Mouse (Mus musculus): ENCODE results near the gene Vsig10. TPM values are rescaled to one million over a fixed set of nuclear protein-coding genes. Genes with fewer than 3 reads are reported as not detected.
A peak's percentile ranks its signal among the peaks of the same experiment; 100 is the strongest.

Vsig10 gene
- total and polyA plus RNA-seq, 2 experiments: 1.8 to 4.5 TPM

DNA sequence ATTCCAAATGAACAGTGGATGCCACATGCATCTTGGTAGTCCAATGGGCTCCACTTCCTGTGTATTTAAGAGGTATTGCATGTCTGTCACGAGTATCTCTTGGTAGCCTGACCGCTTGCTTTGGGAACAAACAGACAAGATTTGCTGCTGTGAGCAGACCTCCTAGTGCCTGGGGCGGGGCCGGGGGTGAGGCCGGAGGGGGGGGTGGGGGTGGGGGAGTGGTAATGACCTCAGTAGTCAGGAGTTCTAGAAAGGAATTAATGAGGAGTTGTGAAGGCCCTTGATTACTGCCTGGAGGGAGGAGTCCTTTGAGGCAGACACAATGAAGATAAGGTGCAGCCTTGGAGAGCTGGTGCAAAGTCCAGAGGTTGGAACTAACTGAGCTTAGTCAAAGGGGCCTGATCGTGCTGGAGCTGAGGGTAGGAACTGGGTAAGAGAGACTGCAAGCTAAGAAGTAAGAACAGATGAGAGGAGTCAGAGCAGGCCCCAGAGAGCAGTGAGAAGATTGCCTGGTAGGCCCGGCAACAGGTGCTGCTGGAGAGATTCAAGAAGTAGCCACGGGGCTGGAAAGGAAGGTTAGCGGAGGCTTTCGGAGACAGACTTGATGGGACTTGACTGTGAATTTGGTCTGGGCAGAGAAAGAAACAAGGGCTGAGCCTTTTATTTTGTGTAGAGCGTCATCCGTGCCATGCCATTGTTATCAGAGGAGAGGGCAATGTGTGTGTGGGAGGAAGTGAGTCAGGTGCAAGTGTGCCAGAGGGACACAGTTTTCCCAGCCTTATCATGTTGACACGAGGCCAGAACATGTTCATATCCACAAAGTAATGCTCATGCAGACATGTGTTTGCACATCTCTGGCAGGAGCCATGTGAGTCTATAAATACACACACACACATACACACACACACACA is 42.0 kb downstream of the Vsig10 start:
- WGBS: 21% methylated on average over 13 of the region's 13 CpGs
- peak overlapping the region; percentile 71 for H3K9ac ChIP-seq (ENCODE audit: low read depth, low read length)

DNA sequence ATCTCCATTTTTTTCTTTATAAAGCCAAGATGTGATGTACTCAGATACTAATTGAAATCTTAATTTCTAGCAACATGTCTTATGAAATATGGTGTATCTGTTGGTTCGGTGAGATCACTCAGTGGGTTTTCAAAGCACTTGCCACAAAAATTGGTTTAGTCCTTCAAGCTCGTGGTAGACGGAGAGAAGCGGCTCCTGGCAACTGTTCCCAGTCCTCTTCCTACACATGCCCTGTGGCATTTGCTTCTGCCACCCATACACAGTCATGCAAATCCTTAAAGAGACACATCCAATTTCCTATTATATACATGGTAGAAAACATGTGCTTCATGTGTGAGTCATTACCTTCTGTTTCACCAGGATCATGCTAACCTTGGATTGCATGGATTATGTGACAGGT is 42.7 kb downstream of the Vsig10 start:
- Histone ChIP-seq H3K79me2 (ENCODE audit: control insufficient read depth, insufficient read depth, low read length) (peaks cover 35% of the 10 kb centered on the region), H3K27me3 (ENCODE audit: control insufficient read depth, insufficient read depth, low read length) (no peaks in the 10 kb centered on the region), H3K36me3 (ENCODE audit: control insufficient read depth, insufficient read depth, low read length) (0 out of 2 replicates have a peak, but pooled peaks cover 3% of the 10 kb centered on the region), H3K4me3 (ENCODE audit: insufficient read depth, low read depth, low read length) (no peak overlapping the region), H3K9ac (ENCODE audit: low read depth, low read length) (no peak overlapping the region), H3K27ac (replicated peaks; ENCODE audit: insufficient read depth, low read depth, low read length) (peak overlapping the region; percentile 43), H3K4me1 (ENCODE audit: control insufficient read depth, insufficient read depth, low read length) (peaks cover 48% of the 10 kb centered on the region)
- TF ChIP-seq CTCF (IDR thresholded peaks at IDR 0.05; ENCODE audit: low read depth, low read length): no peak
- TF ChIP-seq POLR2A (IDR thresholded peaks at IDR 0.05; ENCODE audit: extremely low read depth, insufficient read depth, low read length): no peak
- 72% methylated on average over 4 of the region's 4 CpGs for WGBS
- no peak for DNase-seq (ENCODE audit: extremely low read depth, low read depth, low spot score)

More for the DNA sequence above, 42.0 kb downstream of the Vsig10 start:
- no peaks in the 10 kb centered on the region for H3K27me3 ChIP-seq (ENCODE audit: control insufficient read depth, insufficient read depth, low read length)
- H3K36me3 ChIP-seq (ENCODE audit: control insufficient read depth, insufficient read depth, low read length): 0 out of 2 replicates have a peak, but pooled peaks cover 3% of the 10 kb centered on the region
- peaks cover 35% of the 10 kb centered on the region for H3K79me2 ChIP-seq (ENCODE audit: control insufficient read depth, insufficient read depth, low read length)
- DNase-seq (ENCODE audit: extremely low read depth, low read depth, low spot score): peak; percentile 85
- peak overlapping the region; percentile 100 for H3K27ac ChIP-seq (replicated peaks; ENCODE audit: insufficient read depth, low read depth, low read length)
- peaks cover 45% of the 10 kb centered on the region for H3K4me1 ChIP-seq (ENCODE audit: control insufficient read depth, insufficient read depth, low read length)
- H3K4me3 ChIP-seq (ENCODE audit: insufficient read depth, low read depth, low read length): peak overlapping the region; percentile 3; the same call in 1 of the 2 replicates
- TF ChIP-seq POLR2A (IDR thresholded peaks at IDR 0.05; ENCODE audit: extremely low read depth, insufficient read depth, low read length) (no peak), CTCF (IDR thresholded peaks at IDR 0.05; ENCODE audit: low read depth, low read length) (no peak)

DNA sequence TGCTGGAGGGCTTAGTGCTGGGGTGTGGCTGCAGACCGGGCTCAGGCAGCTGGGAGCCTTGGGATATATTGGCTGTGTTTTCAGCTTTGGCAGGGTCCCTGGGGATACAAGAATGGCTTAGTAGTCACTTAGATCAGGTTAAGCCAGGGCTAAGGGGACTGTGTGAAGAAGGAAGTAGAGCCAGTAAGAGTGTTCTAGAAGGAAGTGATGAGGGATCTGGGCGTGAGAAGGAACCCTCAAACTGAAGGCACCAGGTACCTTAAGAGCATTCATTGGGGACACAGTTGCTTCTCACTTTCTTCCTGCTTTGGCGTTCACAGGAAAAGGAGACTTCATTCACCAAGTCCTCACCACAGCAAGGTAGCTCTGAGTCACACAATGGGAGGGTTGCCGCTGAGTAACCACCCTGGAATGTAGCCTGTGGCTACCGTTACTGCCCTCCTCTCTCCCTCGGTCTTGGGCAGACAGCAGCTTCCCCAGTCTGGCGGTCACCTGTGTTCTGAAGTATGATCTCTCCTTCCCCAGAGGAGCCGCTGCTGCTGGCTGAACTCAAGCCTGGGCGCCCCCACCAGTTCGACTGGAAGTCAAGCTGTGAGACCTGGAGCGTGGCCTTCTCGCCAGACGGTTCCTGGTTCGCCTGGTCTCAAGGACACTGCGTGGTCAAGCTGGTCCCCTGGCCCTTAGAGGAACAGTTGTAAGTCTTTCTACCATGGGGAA is 44.3 kb downstream of the Vsig10 start:
- 48% methylated on average over 15 of the region's 15 CpGs for WGBS
- H3K9ac ChIP-seq (ENCODE audit: low read depth, low read length): peak overlapping the region; percentile 34; the same call in 1 of the 2 replicates
- H3K27ac ChIP-seq (replicated peaks; ENCODE audit: insufficient read depth, low read depth, low read length): peak overlapping the region; percentile 94
- H3K27me3 ChIP-seq (ENCODE audit: control insufficient read depth, insufficient read depth, low read length): no peaks in the 10 kb centered on the region
- no peak overlapping the region for H3K4me3 ChIP-seq (ENCODE audit: insufficient read depth, low read depth, low read length)
- H3K79me2 ChIP-seq (ENCODE audit: control insufficient read depth, insufficient read depth, low read length): peaks cover 33% of the 10 kb centered on the region
- DNase-seq (ENCODE audit: extremely low read depth, low read depth, low spot score): peak; percentile 17
- TF ChIP-seq POLR2A (IDR thresholded peaks at IDR 0.05; ENCODE audit: extremely low read depth, insufficient read depth, low read length) (no peak), CTCF (IDR thresholded peaks at IDR 0.05; ENCODE audit: low read depth, low read length) (no peak)
- H3K4me1 ChIP-seq (ENCODE audit: control insufficient read depth, insufficient read depth, low read length): peaks cover 57% of the 10 kb centered on the region
- 0 out of 2 replicates have a peak, but pooled peaks cover 3% of the 10 kb centered on the region for H3K36me3 ChIP-seq (ENCODE audit: control insufficient read depth, insufficient read depth, low read length)

DNA sequence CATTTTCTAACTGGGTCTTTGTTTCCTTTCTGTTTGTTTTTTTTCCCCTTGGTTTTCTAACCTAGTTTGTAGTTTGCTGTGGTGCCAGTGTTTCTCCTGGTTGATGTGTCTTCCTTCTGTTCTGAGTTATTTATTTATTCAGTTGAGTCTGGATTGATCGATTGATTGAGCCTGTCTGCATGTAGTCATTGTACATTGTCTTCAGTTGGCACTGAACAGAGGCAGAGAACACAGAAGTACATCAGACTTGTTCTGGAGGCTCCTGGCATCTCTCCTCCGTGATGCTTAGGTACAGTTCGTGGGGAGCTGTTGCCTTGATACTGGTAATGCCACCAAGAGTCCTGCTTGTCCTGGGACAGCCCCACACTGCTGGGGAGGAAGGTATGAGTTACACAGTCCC is 45.9 kb downstream of the Vsig10 start:
- peaks cover 48% of the 10 kb centered on the region for H3K4me1 ChIP-seq (ENCODE audit: control insufficient read depth, insufficient read depth, low read length)
- H3K9ac ChIP-seq (ENCODE audit: low read depth, low read length): peak overlapping the region; percentile 72
- H3K4me3 ChIP-seq (ENCODE audit: insufficient read depth, low read depth, low read length): peak overlapping the region; percentile 26
- peak; percentile 87 for DNase-seq (ENCODE audit: extremely low read depth, low read depth, low spot score)
- TF ChIP-seq POLR2A (IDR thresholded peaks at IDR 0.05; ENCODE audit: extremely low read depth, insufficient read depth, low read length) (no peak), CTCF (IDR thresholded peaks at IDR 0.05; ENCODE audit: low read depth, low read length) (no peak)
- H3K27ac ChIP-seq (replicated peaks; ENCODE audit: insufficient read depth, low read depth, low read length): peak overlapping the region; percentile 97
- peaks cover 38% of the 10 kb centered on the region for H3K79me2 ChIP-seq (ENCODE audit: control insufficient read depth, insufficient read depth, low read length)
- peaks cover 5% of the 10 kb centered on the region; the same call in 1 of the 2 replicates for H3K36me3 ChIP-seq (ENCODE audit: control insufficient read depth, insufficient read depth, low read length)
- WGBS: 33% methylated on average over 3 of the region's 3 CpGs
- H3K27me3 ChIP-seq (ENCODE audit: control insufficient read depth, insufficient read depth, low read length): no peaks in the 10 kb centered on the region

DNA sequence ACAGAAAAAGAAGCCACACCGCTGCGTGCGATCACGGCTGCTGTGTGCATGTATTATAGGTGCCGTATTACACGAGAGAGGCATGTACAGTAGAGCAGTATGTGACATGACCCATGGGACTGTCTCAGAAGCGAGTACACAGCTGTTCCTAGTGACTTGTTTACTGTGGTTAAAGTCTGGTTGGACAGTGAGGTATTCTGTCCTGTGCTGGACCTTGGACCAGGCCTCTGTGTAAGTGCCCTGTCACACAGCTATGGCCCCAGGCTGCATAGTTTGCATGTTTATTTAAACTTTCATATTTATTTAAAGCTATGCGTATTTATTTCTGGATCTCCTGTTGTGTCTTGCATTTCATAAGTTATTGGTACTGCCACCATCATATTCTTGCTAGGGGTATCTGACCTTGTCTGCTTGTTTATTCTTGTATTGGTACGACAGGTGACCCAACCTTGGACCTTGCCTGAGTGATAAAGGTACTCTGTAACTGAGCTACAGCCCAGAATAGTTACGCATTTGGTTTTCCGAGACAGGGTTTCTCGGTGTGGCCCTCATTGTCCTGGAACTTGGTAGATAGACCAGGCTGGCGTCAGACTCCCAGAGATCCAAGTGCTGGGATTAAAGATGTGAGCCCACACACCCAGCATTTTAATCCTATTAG is 47.1 kb downstream of the Vsig10 start:
- TF ChIP-seq POLR2A (IDR thresholded peaks at IDR 0.05; ENCODE audit: extremely low read depth, insufficient read depth, low read length) (no peak), CTCF (IDR thresholded peaks at IDR 0.05; ENCODE audit: low read depth, low read length) (no peak)

More for the DNA sequence above, 47.1 kb downstream of the Vsig10 start:
- Histone ChIP-seq H3K4me1 (ENCODE audit: control insufficient read depth, insufficient read depth, low read length) (peaks cover 40% of the 10 kb centered on the region), H3K27ac (replicated peaks; ENCODE audit: insufficient read depth, low read depth, low read length) (peak overlapping the region; percentile 85), H3K36me3 (ENCODE audit: control insufficient read depth, insufficient read depth, low read length) (peaks cover 6% of the 10 kb centered on the region; the same call in 1 of the 2 replicates), H3K79me2 (ENCODE audit: control insufficient read depth, insufficient read depth, low read length) (peaks cover 36% of the 10 kb centered on the region), H3K27me3 (ENCODE audit: control insufficient read depth, insufficient read depth, low read length) (no peaks in the 10 kb centered on the region), H3K9ac (ENCODE audit: low read depth, low read length) (peak overlapping the region; percentile 37), H3K4me3 (ENCODE audit: insufficient read depth, low read depth, low read length) (peak overlapping the region; percentile 42)
- peak; percentile 99 for DNase-seq (ENCODE audit: extremely low read depth, low read depth, low spot score)
- 17% methylated on average over 13 of the region's 13 CpGs for WGBS
